Mouse (Mus musculus): Measurements from ENCODE around the gene Arr3. TPM values are rescaled to one million over a fixed set of nuclear protein-coding genes. Genes with fewer than 3 reads are reported as not detected.

Arr3 gene
- not detected for total RNA-seq (2021)
- long read RNA-seq, experiment 1 = 0 reads
- long read RNA-seq, experiment 2 = 0 reads

DNA sequence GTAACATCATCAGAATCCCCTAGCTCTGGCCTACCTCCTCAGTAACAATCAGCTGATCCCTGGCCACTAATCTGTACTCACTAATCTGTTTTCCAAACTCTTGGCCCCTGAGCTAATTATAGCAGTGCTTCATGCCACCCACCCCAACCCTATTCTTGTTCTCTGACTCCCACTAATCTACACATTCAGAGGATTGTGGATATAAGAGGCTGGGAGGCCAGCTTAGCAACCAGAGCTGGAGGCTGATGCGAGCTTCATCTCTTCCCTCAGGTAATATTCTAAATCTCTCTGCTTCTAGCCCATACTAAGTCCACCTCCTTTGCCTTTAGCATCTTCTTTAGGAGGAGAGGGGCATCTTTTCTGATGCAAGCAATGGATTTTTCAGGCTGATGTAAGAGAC lies at the start of gene Arr3:
Gene Arr3 (plus strand): TSS at position 184 of the 400 bp plus-strand sequence.
- no peak for DNase-seq
- intact Hi-C loops (cut with DNase I) = no loop called here

DNA sequence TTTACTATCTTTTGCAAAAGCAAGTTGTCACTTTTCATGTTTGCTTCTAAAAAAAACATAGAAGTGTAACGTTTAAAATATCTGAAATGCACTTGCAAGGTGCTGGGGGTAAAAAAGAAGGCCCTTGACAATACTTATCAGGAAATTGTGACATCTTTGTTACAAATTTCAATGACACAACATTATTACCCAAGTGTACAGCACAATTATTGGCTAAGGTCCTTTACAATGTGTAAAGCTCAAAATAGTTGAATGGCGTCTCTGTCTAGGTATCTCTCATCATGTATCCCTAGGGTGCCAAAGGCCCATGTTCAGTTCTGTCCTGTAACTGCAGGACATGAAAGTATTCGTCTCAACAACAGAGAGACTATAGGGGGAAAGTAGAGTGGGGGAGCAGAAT lies 49.3 kb upstream of the Arr3 start:
- intact Hi-C loops (cut with DNase I) = no loop called here
- DNase-seq = no peak

DNA sequence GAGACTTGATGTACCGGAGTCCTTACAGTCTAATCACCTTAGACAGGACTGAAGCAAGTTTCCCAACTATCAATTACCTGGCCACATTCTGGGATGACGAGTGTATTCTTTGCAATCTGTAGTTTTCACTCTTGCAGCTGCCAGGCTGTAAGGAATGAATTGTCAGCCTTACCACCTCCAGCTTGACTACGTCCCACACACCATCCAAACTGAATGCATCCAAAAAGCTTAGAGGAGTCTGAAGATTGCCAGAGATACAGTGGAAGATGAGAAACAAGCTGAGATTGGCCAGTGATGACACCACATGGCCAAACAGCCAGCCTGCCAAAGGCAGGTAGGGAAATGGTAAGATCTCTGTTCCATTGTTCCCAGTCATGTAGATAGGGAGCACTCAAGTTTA lies 39.6 kb upstream of the Arr3 start:
- intact Hi-C loops (cut with DNase I) = no loop called here
- DNase-seq = no peak

- DNase-seq = no peak
- intact Hi-C loops (cut with DNase I) = no loop called here
These were observed 33.3 kb upstream of the Arr3 start, which contains the start of gene Awat1 for GRCm38 (mm10) chrX:100571951-100572350. Awat1 (plus strand) TSS chrX:100572251.

DNA sequence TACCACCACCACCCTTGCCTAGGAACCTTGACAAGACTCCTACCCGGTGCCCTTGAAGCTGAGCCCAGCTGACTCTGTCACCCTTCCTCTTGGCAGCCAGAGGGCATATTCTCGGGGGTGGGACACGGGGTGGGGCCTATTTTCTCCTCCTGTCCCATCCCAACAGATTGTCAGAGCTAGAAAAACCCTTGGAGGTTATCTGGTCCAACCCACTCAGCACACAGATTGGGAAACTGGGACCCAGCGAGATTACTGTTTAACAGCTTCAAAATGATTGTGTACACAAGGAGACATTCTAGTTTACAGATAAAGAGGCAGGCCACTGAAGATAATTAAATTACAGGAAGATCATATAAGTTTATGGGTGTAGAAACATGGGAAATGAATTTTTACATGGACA lies 10.5 kb upstream of the Arr3 start, which contains the start of gene P2ry4:
Gene P2ry4 (minus strand): TSS at position 79 of the 400 bp plus-strand sequence.
- intact Hi-C loops (cut with DNase I) = no loop called here

GRCm38 (mm10) chrX:100597439-100597838 lies 7.9 kb upstream of the Arr3 start:
- intact Hi-C loops (cut with DNase I) = no loop called here
- DNase-seq = peak; percentile 24 to 48

More for the DNA sequence above, 10.5 kb upstream of the Arr3 start, which contains the start of gene P2ry4:
- DNase-seq = no peak

DNA sequence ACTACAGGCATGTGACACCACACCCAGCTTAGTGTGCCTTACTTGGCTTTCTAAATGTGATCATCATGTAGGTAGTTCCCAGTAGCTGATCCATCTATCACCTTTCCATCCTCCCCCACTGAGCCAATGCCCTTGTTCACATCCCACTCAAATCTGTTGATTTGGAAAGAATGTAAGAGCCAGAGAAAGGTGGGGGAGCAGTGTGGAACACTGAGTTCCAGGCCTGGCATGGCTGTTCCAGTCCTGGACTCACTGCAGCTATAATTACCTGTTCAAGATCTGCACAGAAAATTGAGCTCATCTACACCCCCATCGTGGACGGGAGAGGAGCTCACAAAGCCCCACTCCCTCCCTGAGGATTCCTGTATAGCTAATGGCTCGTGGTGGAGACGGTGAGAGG lies 5.5 kb upstream of the Arr3 start:
- no peak for DNase-seq
- intact Hi-C loops (cut with DNase I) = no loop called here

DNA sequence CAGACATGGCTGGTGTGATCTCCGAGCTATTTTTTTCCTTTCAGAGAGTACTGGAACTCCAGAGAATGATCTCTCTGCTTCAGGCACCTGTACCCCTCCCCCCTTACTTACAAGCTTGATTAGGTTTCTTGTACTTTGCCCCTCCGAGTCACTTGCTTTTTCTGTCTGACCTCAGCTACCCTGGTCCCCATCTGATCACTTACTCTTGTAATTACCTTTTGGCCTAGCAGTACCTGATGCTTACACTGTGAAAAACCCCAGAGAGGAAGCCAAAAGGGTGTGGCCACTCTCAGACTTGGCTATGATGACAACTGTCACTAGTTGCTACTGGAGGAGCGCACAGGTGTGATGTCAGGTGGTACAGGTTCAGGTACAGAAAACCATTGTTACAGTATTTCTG lies 13.2 kb downstream of the Arr3 start:
- DNase-seq = no peak
- intact Hi-C loops (cut with DNase I) = no loop called here

- intact Hi-C loops (cut with DNase I) = loop anchor here (5.0 to 10.0 kb wide), 3 partner anchors 111 to 323 kb away; partner anchors contain the start of gene Igbp1
These were observed 16.1 kb downstream of the Arr3 start for GRCm38 (mm10) chrX:100621366-100621765.

DNA sequence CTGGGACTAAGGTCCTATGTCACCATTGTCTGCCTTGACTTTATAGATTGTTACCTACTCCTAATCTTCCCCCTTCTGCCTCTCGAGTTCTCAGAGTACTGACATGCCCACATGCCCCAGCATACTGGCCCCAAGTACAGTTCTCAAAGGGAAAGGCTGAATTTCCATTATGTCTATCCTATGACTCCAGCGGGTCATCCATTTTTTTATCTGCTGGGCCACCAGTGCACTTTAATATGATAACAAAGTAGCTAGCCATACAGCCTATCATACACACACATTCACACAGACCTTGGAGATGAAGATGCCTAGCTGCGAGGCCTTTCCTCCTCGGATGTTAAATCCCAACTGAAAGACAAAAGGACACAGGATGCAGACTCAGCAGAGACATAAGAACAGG lies 18.9 kb downstream of the Arr3 start:
- intact Hi-C loops (cut with DNase I) = loop anchor here (5.0 to 10.0 kb wide), 3 partner anchors 108 to 321 kb away; partner anchors contain the start of gene Igbp1

More at GRCm38 (mm10) chrX:100621366-100621765, 16.1 kb downstream of the Arr3 start:
- DNase-seq = no peak

DNA sequence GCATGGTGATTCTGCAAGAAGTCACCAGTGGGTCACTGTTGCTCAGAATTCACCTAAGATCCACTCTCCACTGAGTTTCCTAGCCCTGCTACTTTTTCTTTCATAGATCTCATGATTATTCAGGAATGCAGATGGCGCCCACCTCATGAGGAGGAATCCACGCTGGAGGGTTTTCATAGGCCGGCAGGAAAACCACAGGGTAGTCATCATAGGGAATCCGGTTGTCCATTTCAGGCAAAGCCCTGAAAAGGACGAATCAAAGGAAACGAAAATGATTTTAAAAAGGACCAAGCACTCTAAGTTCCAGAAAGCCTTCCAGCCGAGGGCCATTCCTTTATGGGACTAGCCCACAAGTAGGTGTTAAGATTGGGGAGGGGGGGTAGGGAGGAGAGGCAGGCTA lies 19.8 kb downstream of the Arr3 start:
- DNase-seq = no peak
- intact Hi-C loops (cut with DNase I) = loop anchor here (10.0 kb wide), 2 partner anchors 130 to 320 kb away; partner anchors contain the start of gene Igbp1

More for the DNA sequence above, 18.9 kb downstream of the Arr3 start:
- DNase-seq = no peak

DNA sequence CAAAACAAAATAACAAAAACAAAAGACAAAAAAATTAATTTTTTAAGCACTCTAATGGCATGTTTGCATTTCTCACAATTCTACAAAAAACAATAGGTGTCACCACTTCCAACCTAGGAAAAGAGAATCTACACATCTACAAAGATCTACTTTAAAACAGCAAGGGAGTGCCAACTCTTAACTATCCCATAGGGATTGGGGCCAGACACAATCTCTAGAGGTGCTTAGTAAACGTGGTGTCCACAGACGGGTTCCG lies 20.2 kb downstream of the Arr3 start, which contains the start of gene Kif4:
Gene Kif4 (plus strand): TSS at position 192 of the 256 bp plus-strand sequence.
- intact Hi-C loops (cut with DNase I) = loop anchor here (10.0 kb wide), 2 partner anchors 131 to 319 kb away; partner anchors contain the start of gene Igbp1
- no peak for DNase-seq

- intact Hi-C loops (cut with DNase I) = loop anchor here (10.0 kb wide), 2 partner anchors 131 to 319 kb away; partner anchors contain the start of gene Igbp1
- DNase-seq = peak; percentile 88 to 89
These were observed 20.8 kb downstream of the Arr3 start, which contains the start of gene Pdzd11 for GRCm38 (mm10) chrX:100625802-100626793. Pdzd11 (minus strand) TSS chrX:100626568.

DNA sequence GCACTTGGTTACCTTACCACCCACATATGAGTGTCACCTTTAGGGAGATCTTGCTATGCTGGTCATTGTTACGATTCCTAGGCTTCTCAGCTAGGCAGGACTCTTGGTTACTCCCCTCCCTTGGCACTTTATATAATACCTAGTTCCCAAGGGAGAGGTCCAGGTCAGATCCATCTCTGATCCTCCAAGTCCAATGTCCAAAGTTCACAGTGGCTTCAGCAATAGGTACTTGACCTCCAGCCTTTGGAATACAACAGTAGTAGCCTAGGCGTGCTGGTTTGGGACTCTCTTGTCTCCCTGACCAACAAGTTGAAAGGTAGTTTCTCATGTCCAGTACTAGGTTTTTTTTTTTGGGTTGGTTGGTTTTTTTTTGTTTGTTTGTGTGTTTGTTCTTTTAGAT lies 23.8 kb downstream of the Arr3 start:
- intact Hi-C loops (cut with DNase I) = loop anchor here (10.0 kb wide), 2 partner anchors 134 to 316 kb away; partner anchors contain the start of gene Igbp1
- no peak for DNase-seq

GRCm38 (mm10) chrX:100638477-100638876 lies 33.2 kb downstream of the Arr3 start:
- no peak for DNase-seq
- intact Hi-C loops (cut with DNase I) = no loop called here

- DNase-seq = no peak
- intact Hi-C loops (cut with DNase I) = no loop called here
These were observed 47.6 kb downstream of the Arr3 start for GRCm38 (mm10) chrX:100652848-100653247.

DNA sequence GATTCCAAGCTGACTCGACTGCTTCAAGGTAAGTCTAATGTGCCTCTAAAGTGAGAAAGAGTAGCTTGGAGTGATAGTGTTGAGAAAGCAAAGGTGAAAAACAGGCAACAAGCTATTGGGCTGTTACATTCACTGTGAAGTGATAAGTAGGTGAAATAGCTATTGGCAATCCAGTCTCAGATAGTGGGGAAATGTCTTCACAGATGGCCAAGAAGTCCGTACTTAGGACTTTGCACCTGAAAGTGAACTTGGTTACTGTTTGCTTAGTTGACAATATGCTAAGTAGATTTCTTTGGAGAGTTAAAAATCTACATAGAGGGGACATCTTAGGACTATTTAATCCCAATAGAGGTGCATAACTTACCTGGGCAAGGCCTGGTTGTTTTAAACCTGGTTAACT lies 59.5 kb downstream of the Arr3 start:
- intact Hi-C loops (cut with DNase I) = no loop called here

More for the DNA sequence above, 59.5 kb downstream of the Arr3 start:
- no peak for DNase-seq

All from heart, postnatal 14 days (tissue).